Mouse (Mus musculus): ENCODE measurements around the gene Car6.
A peak's percentile ranks its signal among the peaks of the same experiment; 100 is the strongest.

Gene Car6

DNA sequence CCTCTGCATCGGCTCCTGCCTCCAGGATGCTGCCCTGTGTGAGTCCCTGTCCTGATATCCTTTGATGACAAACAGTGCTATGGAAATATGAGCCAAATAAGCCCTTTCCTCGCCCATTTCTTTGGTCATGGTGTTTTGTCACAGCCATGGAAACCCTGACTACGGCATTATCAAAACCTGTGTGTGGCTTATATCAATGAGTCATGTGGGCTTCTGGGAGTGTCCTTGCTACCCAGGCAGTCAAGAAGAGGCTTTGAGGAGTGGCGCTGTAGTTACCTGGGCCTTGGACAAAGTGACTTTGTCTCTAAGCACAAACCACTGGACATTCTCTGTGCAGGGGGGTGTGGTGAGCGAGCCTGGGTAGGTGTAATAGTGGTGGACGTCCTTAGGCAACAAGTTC, 8.9 kb downstream of the Car6 start:
- no peak for DNase-seq (ENCODE audit: low spot score in 2 of 2)

DNA sequence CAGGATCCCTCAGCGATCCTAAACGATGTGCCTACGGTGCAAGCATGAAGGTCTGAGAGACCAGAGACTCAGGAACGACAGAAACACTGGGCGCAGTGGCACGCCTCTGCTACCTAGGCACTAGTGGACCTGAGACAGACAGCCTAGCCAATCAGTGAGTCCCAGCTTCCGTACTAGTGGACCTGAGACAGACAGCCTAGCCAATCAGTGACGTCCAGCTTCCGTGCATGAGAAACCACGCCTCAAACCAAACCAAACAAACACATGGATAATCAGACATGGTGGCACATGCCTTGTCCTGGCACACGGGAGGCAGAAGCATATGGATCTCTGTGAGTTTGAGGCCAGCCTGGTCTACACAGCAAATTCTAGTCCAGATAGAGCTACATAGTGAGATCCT, 12.9 kb downstream of the Car6 start:
- no peak for DNase-seq (ENCODE audit: low spot score in 2 of 2)

DNA sequence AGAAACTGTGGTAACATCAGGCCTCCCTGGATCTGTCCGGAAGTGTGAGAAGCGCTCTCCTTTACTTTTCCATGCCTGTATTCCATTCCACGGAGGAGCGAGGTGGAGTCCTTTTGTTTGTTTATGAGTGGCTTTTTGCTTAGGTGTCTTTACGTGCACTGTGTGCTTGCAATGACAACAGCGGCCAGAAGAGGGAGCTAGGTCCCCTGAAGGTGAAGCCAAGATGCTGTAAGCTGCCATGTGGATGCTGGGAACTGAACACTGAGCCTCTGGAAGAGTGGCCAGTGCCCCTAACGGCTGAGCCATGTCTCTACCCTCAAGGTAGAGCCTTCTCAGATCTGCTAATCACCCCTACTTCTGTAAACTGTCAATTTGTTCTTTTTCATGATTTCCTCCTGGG, 19.8 kb downstream of the Car6 start:
- no peak for DNase-seq (ENCODE audit: low spot score in 2 of 2)

DNA sequence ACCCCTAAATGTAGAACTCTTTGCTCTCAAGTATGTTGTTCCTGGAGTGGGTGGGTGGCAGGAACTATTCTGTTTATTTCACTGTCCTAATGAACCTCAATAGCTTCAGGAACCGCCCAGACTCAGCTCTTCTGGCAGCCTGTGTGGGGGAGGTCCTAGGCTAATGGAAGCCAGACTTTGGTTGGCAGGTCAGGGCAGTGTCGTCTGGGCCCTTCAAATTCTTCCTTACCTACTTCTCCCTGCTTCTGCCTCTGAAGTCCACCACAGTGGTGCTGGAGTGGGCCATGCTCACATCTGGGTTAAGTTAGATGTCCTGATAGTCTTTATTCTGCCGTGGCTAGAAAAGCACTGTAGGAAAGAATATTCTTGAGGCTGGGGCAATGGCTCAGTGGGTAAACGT, 23.0 kb downstream of the Car6 start:
- DNase-seq (ENCODE audit: low spot score in 2 of 2) = no peak

DNA sequence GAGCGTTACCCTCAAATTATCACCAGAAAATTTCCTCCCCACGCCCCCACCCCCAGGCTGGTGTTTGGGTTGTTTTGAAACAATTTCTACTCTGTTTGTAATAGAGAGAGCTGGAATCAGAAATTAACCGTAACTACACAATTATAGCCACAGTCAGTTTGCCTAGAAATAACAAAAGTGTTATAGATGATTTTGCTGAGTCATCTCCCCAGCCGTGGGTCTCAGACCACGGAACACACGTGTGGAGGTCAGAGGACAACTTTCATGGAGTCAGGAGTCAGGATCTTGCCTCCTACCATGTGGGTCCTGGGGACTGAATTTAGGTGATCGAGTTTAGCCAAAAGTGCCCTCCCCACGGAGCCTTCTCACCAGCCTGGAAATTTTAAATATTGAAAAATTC, 24.0 kb downstream of the Car6 start:
- DNase-seq (ENCODE audit: low spot score in 2 of 2) = no peak

DNA sequence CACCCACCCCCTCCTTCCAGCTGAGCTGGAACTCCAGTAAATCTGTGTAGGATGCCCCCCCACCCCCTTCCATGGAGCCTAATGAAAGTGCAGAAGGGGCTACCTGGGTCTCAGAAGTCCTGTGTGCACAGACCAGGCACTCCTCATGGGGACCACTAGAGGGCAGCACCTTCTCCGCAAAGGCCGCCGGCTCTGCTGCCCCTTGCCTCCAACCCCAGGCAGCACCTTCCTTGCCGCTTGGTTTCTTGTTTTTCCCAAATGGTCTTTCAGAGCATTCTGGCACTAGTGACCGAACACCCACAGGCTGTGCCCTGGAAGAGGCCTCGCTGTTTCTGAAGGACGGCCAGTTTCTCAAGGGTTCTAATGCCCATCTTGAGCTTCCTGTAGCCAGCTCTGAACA, 24.6 kb downstream of the Car6 start:
- peak; percentile 19 to 36 for DNase-seq (ENCODE audit: low spot score in 2 of 2)

DNA sequence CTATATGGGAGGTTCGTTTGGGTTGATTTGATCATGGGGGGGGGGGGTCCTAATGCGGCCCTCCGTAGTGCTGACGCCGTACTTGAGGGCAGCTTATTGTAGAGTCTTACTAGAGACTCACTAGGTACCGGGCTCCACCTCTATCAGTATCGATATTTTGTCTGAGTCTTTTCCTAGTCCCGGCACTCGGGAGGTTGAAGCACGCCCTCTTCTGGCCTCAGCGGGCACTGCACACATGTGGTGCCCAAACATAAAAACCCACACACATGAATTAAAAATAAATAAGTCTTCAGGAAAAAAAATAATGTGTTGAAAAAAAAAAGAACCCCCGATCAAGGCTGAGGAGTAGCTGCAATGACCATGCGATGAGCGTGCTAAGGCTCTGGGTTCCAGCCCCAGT, 27.1 kb downstream of the Car6 start:
- DNase-seq (ENCODE audit: low spot score in 2 of 2) = no peak

DNA sequence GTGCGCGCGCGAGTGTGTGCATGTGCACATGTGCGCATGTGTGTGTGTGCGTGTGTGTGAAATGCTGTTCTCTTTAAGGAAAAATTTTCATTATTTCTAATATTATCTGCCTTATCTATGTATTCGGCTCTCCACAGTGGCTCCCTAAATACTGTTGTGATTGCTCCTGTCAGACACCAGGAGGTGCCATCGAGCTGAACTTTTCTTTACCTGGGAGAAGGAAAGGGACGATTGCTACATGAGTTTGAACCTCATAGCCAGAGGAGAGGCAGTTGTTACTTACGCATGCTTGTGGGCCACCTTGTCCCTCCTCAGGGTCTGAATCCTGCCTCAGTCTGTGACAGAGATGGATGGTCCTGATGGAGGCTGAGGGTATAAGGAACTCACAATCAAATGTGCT, 27.9 kb downstream of the Car6 start:
- DNase-seq (ENCODE audit: low spot score in 2 of 2) = peak; percentile 11 to 43

DNA sequence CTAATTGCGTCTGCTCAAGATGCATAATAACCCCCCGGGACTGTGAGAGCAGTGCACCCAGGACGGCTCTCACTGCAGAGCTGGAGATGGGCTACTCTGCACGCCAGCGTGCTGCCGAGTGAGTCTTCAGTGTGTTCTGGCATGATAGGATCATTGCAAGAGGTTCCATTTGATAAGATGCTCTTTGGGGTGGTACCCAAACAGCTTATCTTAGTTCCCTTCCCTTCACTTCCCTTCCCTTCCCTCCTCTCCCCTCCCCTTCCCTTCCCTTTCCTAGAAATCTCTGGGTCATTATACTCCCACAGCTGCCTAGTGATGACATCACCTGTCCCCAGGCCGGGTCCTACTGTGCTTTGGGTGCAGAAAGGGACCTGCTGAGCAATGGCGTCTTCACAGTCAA, 29.0 kb downstream of the Car6 start:
- DNase-seq (ENCODE audit: low spot score in 2 of 2) = no peak

DNA sequence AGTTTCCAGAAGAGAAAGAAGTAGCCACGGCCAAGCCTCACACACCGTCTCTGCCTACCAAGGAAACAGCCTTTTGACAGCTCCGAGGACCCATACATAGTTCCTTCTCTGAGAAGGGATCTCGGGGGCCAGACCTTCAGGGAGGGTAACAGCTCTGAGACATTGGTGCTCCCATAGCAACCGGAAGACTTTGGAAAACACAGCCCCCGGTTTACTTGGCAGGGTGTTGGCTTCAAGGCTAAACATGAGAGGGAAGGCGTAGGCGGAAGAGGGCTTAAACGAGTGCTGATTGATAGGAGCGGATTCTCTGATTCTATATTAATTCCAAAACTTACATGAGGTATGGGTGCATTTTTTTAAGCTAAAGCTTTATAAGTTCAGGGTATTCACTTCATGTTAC, 32.7 kb downstream of the Car6 start:
- DNase-seq (ENCODE audit: low spot score in 2 of 2) = no peak

DNA sequence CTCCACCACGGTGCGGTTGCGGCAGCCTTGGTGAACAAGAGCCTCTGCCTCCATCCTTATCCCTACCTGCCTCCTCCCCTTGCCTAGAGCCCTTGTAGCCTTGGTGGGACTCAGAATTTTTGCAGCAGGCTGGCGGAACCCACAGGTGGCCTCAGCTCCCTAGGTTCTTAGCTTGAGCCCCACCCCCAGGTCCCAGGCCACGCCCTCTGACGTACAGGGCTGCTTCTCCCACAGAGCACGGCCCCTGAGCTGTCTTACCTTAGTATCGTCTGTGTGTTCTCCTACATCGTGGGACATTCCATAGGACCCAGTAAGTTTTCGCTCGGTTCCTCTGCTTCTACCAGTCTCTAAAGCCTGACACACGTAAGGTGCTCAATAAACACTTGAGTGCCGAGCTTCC, 36.3 kb downstream of the Car6 start:
- DNase-seq (ENCODE audit: low spot score in 2 of 2) = no peak

DNA sequence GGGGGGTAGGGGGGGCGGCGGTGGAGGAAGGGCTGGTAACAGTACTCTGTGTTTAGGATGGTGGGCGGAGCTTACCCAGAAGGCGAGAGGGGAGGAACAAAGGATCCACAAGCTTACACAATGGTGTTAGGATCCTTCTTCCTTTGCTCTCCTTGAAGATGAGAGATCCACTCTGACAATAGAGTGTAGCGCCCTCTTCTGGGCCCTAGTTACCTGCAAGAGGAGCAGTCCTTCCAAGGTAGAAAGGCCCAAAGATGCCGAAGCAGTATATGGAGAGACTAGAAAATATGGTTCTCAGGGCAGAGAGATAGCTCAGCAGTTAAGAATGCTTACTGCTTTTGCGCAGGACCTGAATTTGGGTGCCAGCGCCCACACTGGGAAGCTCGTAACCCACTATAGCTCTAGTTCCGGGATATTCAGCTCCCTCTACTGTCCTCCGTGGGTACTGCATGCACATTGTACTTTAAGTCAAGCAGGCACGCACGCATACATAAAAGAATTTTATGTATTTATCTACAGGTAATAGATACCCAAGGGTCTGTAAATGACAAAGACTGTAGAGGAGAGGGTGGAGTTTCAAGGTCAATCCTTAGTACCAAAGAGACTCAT, 38.5 kb downstream of the Car6 start:
- no peak for DNase-seq (ENCODE audit: low spot score in 2 of 2)

DNA sequence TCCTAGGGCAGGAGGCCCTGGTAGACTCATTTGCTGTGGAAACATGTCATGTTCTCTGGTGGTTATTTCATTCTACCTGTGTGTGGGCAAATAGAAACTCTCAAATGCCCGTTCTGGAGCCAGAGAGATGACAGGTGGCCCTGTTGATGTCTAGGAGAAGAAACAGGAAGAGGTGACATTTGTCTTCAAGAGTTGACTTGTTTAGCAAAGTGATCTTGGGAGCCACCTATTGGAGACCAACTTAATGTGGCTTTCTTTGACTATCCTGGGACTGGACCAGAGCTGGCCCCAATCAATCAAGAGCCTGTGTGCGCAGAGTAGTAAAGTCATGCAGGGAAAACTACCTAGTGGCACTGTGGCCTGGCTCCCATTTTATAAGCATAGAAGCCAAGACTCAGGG, 41.7 kb downstream of the Car6 start:
- DNase-seq (ENCODE audit: low spot score in 2 of 2) = no peak

DNA sequence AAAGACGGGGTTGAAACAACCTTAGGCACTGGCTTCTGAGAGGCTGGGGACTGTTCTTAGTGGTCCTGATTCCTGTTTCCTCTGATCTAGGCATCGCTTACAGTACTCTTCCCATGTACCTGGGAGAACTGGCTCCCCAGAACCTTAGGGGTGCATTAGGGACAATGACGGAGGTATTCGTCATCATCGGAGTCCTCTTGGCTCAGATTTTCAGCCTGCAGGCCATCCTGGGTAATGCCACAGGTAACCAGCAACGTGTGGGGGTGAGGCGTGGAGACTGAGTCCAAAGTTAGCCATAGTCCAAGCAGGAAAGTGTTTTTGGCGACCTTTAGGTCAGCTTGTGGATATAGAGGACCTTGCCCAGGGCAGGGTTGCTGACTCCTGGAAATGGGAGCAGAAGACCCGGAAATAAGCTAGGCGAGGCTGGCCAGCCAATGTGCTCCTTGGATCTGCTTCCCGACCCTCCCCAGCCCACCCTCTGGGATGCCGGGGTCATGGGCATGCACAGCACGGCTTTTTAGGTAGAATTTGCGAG, 43.7 kb downstream of the Car6 start:
- DNase-seq (ENCODE audit: low spot score in 2 of 2) = no peak

DNA sequence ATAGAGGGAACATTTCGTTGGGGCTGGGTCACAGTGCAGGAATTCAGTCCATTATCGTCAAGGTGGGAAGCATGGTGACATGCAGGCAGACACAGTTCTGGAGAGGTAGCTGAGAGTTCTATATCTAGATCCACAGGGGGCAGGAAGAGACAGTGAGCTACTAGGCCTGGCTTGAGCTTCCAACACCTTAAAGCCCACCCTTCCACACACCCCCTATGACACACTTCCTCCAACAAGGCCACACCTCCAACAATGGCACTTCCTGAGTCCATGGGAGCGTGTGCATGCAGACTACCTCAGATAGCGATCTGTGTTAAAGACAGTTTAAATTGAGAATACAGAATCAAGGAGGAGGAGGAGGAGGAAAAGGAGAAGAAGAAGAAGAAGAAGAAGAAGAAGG, 45.4 kb downstream of the Car6 start:
- DNase-seq (ENCODE audit: low spot score in 2 of 2) = no peak

DNA sequence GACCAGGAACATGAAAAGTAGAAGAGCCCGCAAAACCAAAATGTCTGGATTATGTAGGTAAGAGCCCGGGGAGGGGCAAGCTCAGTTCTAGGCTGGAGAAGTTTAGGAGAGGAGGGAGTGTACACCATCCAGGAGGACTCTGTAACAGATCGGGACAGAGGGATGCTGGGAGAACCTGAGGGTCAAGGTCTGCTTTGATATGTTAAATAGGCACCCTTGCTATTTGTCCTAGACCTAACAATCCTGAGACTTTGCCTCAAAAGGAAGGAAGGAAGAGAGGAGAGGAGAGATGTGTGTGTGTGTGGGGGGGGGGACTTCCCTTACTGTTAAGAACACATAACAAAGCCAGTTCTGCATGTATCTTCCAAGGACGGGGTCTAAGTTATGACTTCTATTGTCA, 45.8 kb downstream of the Car6 start:
- no peak for DNase-seq (ENCODE audit: low spot score in 2 of 2)

DNA sequence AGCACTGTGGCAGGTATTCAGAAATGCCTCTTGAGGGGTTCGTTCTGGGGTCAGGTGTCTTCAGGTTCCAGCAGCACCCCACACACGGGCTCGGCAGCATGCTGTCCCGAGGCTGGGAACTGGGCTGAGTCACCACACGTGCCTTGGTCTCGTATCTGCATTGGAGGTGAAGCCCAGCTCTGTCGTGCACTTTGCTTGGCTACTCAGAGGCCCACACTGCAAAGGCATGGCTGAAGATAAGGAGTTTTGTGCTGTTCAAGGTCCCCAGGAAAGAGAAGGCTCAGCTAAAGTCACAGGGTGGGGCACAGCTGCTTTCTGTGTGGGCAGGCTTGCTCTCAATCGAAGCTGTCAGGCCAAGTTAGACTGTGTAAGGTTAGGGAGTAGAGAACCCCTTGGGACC, 48.6 kb downstream of the Car6 start:
- DNase-seq (ENCODE audit: low spot score in 2 of 2) = no peak

DNA sequence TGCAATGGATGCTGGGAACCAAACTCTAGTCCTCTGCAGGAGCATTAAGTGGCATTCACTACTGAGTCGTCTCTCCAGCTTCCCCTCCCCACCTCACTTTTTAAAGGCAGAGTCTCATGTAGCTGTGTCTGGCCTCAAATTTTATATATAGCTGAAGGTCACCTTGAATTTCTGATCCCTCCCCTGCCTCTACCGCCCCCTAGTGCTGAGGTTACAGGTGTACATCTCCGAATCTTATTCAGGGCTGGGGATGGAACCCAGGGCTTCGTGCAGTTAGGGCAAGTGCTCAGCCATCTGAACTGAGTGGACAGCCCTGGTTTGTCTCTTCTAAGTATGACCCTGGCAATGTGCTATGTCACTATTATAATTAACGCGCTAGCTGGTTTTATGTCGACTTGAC, 50.1 kb downstream of the Car6 start:
- DNase-seq (ENCODE audit: low spot score in 2 of 2) = no peak

DNA sequence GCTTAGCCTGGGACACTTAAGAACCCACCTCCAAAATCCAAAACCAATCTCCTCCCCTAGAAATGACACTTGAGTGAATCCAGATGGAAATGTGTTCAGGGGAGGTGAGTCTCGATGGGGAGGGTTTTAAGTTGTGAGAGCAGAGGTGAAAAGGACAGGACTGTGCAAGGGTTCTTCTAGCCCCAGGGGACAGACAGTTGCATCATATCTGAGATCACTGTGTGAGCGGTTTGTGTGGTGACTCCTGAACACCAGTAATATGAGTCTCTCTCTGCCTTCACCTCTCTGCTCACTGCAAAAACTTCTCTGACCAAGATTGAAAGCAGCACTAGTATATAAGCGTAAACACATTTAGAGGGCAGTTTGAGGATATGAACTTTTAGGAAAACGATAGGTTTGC, 54.8 kb downstream of the Car6 start:
- DNase-seq (ENCODE audit: low spot score in 2 of 2) = no peak

DNA sequence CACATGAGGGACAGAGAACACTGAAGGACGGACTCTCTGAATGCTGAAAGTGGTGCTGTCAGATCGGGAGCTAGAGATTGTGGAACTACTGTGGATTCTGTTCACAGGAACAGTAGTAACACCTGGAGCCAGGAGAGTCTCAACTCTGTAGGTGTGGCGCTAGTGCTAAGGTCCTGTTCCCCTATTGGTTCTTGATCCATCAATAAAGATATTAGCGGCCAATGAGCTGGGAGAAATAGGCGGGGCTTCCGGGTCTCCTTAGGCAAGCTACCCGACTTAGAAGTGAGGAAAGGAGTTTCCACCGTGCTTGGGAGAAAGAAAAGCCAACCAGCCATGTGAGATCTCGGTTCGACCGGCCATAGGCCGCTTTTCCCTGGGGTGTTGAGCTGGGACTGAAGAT, 56.9 kb downstream of the Car6 start:
- DNase-seq (ENCODE audit: low spot score in 2 of 2) = no peak

DNA sequence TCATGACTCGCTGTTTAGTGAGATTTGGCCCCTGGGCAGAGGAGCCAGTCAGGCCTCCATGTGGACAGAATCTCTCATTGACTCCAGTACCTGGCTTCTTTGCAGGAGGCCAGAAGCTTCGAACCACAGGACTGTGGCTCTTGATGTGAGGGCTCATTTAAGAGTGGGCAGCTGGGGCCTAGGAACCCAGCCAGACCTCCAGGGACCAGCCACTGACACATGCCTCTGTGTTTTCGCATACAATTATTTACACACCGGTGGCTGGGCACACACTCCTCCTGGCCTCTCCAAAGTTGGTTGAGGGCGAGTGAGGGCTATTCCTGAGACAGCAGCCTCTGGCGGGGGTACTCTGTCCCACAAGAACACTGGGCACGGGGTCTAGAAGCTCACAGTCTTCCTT, 60.8 kb downstream of the Car6 start:
- no peak for DNase-seq (ENCODE audit: low spot score in 2 of 2)

DNA sequence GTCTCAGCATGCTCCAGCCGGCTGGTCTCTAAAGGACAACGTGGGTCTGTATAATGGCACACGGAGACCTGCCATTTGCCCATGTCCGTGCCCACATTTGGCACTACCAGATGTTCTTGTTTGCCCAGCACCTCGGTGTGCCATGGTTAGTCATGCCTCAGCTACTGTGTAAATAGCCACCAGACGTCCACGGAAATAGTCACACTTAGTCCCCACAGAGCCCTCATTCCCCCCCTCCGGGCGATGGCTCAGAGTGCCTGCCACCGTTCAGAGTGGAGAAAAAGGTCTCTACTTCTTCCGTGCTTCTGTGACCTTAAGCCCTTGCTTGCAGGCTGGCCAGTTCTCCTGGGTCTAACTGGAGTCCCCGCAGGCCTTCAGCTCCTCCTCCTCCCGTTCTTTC, 62.0 kb downstream of the Car6 start:
- no peak for DNase-seq (ENCODE audit: low spot score in 2 of 2)

DNA sequence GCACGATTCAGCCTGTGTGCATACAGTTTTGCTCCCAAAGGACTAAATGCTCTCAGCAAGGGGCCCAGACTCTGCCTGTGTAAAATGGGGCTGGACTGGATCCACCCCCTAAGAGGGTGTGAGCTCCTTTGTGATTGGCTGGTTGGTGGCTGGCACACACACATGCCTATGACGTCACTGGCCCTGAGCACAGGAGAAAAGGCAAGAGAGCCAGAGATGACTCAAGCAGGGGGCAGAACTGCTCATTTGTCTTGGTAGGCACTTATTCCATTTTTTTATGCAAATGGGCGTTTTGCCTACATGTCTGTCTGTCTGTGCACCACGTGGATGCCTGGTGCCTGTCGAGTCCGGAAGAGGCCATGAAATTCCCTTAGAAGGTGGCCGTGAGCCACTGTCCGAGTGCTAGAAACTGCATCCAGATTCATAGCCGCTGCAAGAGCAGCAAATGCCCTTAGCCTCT, 63.0 kb downstream of the Car6 start:
- DNase-seq (ENCODE audit: low spot score in 2 of 2) = peak; percentile 31 to 56

DNA sequence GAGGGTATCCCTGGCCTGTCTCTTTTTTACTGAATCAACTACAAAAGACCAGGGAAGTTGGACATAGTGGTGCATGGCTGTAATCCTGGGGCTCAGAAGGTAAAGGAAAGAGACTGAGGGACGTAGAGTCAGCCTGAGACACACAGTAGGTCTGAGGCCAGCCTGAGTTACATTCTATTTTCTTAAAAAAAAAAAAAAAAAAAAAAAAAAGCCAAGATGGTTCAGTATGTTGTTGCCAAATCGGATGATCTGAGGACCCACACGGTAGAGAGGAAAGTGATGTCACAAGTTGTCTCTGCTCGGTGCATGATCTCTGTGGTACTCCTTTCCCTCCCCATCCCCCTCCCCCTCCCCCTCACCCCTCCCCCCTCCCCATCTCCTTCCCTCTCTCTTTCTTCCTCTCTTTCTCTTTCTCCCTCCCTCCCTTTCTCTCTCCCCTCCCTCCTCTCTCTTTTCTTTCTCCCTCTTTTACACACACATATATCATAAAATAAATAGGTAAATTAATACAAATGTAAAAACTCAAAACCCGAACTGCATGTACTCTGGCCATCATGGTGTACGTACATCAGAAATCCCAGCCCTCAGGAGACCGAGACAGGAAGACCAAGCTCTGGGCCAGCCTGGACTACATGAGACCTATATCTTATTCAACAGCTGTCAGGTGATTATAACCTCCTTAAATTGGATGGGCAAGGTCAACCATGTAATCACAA, 63.6 kb downstream of the Car6 start:
- DNase-seq (ENCODE audit: low spot score in 2 of 2) = no peak

Measured in natural killer cell, adult 2 months (primary cell).